Mouse (Mus musculus): ENCODE measurements around the gene Cd34. TPM values are rescaled to one million over a fixed set of nuclear protein-coding genes. Genes with fewer than 3 reads are reported as not detected.

The Cd34 gene
- polyA plus RNA-seq, 1 experiment from 2014 or later: 40.7 TPM

- Histone ChIP-seq H3K27ac (no peak overlapping the region), H3K36me3 (no peaks in the 10 kb centered on the region), H3K9ac (replicated peaks) (no peak overlapping the region), H3K27me3 (peaks cover 8% of the 10 kb centered on the region), H3K9me3 (no peaks in the 10 kb centered on the region), H3K4me1 (replicated peaks) (peaks cover 3% of the 10 kb centered on the region; the same call in 1 of the 2 replicates), H3K4me2 (no peak overlapping the region), H3K4me3 (replicated peaks) (no peak overlapping the region)
- 89% methylated on average over 4 of the region's 4 CpGs for WGBS
- no peak for ATAC-seq (ENCODE audit: insufficient number of reproducible peaks, insufficient read depth, low FRiP score, low TSS enrichment, low read depth)
Observed at GRCm38 (mm10) chr1:194971980-194972379, 33.4 kb downstream of the Cd34 start.

DNA sequence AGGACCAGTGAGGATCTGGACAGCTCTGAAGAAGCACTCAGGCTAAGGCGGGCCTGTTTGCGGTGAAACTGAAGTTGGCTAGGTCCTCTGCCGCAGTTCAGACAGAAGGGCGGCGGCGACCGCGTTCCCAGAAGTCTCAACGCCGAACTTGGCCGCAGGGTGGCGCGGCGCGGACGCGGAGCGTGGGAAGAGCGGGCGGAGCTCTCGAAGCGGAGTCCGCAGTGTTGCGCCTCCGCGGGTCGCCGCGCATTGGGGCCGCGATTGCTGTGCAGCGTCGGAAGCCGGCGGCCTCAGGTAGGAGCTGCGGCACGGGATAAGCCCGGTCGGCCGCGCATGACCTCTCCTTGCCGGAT lies 37.5 kb downstream of the Cd34 start:
- H3K27ac ChIP-seq: no peak overlapping the region
- peaks cover 8% of the 10 kb centered on the region; the same call in 1 of the 2 replicates for H3K4me1 ChIP-seq (replicated peaks)
- under 1% methylated on average over 42 of the region's 42 CpGs for WGBS
- peak overlapping the region; percentile 97 for H3K4me2 ChIP-seq
- no peaks in the 10 kb centered on the region for H3K9me3 ChIP-seq
- ATAC-seq (ENCODE audit: insufficient number of reproducible peaks, insufficient read depth, low FRiP score, low TSS enrichment, low read depth): peak; percentile 86
- H3K9ac ChIP-seq (replicated peaks): peak overlapping the region; percentile 72
- peaks cover 17% of the 10 kb centered on the region for H3K27me3 ChIP-seq
- no peaks in the 10 kb centered on the region for H3K36me3 ChIP-seq
- peak overlapping the region; percentile 67 for H3K4me3 ChIP-seq (replicated peaks)

- Histone ChIP-seq H3K9me3 (no peaks in the 10 kb centered on the region), H3K4me2 (peak overlapping the region; percentile 97), H3K27ac (no peak overlapping the region), H3K4me3 (replicated peaks) (peak overlapping the region; percentile 67), H3K27me3 (peaks cover 17% of the 10 kb centered on the region), H3K4me1 (replicated peaks) (peaks cover 8% of the 10 kb centered on the region; the same call in 1 of the 2 replicates), H3K9ac (replicated peaks) (peak overlapping the region; percentile 72), H3K36me3 (no peaks in the 10 kb centered on the region)
- WGBS: under 1% methylated on average over 44 of the region's 44 CpGs
- peak; percentile 92 for ATAC-seq (ENCODE audit: insufficient number of reproducible peaks, insufficient read depth, low FRiP score, low TSS enrichment, low read depth)
Observed at GRCm38 (mm10) chr1:194976517-194977370, 38.1 kb downstream of the Cd34 start.

DNA sequence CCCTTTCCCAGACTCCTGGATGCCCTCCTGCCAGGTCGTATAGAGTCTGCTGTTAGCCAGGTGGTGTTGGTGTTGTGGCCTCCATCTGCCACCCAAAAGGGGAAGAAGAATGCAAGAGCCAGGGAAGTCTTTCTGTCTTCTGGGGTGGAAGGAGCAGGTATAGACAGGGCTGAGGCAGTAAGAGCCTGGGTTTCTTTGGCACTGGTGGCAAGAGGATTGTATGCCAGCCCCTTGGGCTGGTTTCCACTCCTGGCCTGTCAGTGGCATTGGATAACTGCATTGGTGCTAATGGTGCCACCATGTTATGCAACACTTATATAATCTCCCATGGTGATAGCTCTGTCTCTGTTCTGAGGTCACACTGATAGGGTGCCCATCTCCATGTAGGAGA lies 38.7 kb downstream of the Cd34 start:
- Histone ChIP-seq H3K4me1 (replicated peaks) (peaks cover 8% of the 10 kb centered on the region; the same call in 1 of the 2 replicates), H3K4me2 (peak overlapping the region; percentile 97), H3K27me3 (peaks cover 17% of the 10 kb centered on the region), H3K27ac (no peak overlapping the region), H3K36me3 (no peaks in the 10 kb centered on the region), H3K4me3 (replicated peaks) (peak overlapping the region; percentile 67; the same call in 1 of the 2 replicates), H3K9ac (replicated peaks) (no peak overlapping the region), H3K9me3 (no peaks in the 10 kb centered on the region)
- 0% methylated on average over 1 of the region's 1 CpGs for WGBS
- ATAC-seq (ENCODE audit: insufficient number of reproducible peaks, insufficient read depth, low FRiP score, low TSS enrichment, low read depth): no peak

GRCm38 (mm10) chr1:194977946-194978720 lies 39.5 kb downstream of the Cd34 start:
- Histone ChIP-seq H3K4me2 (no peak overlapping the region), H3K36me3 (no peaks in the 10 kb centered on the region), H3K9me3 (no peaks in the 10 kb centered on the region), H3K4me1 (replicated peaks) (peaks cover 8% of the 10 kb centered on the region; the same call in 1 of the 2 replicates), H3K4me3 (replicated peaks) (no peak overlapping the region), H3K27ac (no peak overlapping the region), H3K27me3 (peaks cover 17% of the 10 kb centered on the region), H3K9ac (replicated peaks) (no peak overlapping the region)
- 63% methylated on average over 5 of the region's 5 CpGs for WGBS
- no peak for ATAC-seq (ENCODE audit: insufficient number of reproducible peaks, insufficient read depth, low FRiP score, low TSS enrichment, low read depth)

DNA sequence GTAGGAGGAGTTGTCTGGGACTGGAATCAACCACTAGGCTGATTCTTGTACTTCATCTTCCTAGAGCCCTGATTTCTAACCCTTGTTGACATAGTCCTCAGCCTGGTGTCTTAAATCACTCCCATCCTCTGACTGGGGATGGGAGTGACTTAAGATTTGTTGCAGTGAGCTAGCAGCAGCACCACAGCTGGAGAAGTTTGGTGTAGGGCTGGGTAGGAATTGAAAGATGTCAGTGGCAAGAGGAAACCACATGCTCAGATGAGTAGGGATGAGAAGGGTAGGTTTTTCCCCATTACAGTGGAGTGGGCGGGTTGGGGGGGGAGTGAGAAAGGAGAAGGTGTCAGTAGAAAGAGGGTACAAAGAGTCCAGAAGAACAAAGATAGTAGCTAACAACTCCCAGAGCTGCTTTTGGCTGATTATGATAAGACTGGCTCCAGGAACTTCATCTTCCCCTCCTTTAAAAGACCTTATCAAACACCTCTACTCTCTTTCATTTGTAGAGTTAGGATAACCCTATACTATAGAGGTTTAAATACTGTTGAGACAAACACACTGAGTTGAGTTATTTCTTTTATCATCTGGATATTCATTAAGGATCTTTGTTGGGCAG lies 42.3 kb downstream of the Cd34 start:
- Histone ChIP-seq H3K9ac (replicated peaks) (no peak overlapping the region), H3K4me2 (no peak overlapping the region), H3K4me1 (replicated peaks) (peaks cover 8% of the 10 kb centered on the region; the same call in 1 of the 2 replicates), H3K36me3 (no peaks in the 10 kb centered on the region), H3K27me3 (peaks cover 17% of the 10 kb centered on the region), H3K27ac (no peak overlapping the region), H3K4me3 (replicated peaks) (no peak overlapping the region), H3K9me3 (no peaks in the 10 kb centered on the region)
- 55% methylated on average over 1 of the region's 1 CpGs for WGBS
- ATAC-seq (ENCODE audit: insufficient number of reproducible peaks, insufficient read depth, low FRiP score, low TSS enrichment, low read depth): no peak

GRCm38 (mm10) chr1:194982931-194983690 lies 44.5 kb downstream of the Cd34 start:
- H3K9me3 ChIP-seq: no peaks in the 10 kb centered on the region
- no peak overlapping the region for H3K9ac ChIP-seq (replicated peaks)
- H3K4me3 ChIP-seq (replicated peaks): no peak overlapping the region
- no peak for ATAC-seq (ENCODE audit: insufficient number of reproducible peaks, insufficient read depth, low FRiP score, low TSS enrichment, low read depth)
- no peaks in the 10 kb centered on the region for H3K27me3 ChIP-seq
- 87% methylated on average over 5 of the region's 5 CpGs for WGBS
- no peak overlapping the region for H3K27ac ChIP-seq
- no peaks in the 10 kb centered on the region for H3K36me3 ChIP-seq
- H3K4me1 ChIP-seq (replicated peaks): no peaks in the 10 kb centered on the region
- H3K4me2 ChIP-seq: no peak overlapping the region

GRCm38 (mm10) chr1:194984914-194985313 lies 46.3 kb downstream of the Cd34 start:
- H3K9me3 ChIP-seq: no peaks in the 10 kb centered on the region
- H3K36me3 ChIP-seq: no peaks in the 10 kb centered on the region
- H3K4me3 ChIP-seq (replicated peaks): no peak overlapping the region
- no peak overlapping the region for H3K9ac ChIP-seq (replicated peaks)
- no peaks in the 10 kb centered on the region for H3K27me3 ChIP-seq
- no peak overlapping the region for H3K27ac ChIP-seq
- ATAC-seq (ENCODE audit: insufficient number of reproducible peaks, insufficient read depth, low FRiP score, low TSS enrichment, low read depth): no peak
- H3K4me1 ChIP-seq (replicated peaks): no peaks in the 10 kb centered on the region
- WGBS: 81% methylated on average over 3 of the region's 3 CpGs
- no peak overlapping the region for H3K4me2 ChIP-seq

DNA sequence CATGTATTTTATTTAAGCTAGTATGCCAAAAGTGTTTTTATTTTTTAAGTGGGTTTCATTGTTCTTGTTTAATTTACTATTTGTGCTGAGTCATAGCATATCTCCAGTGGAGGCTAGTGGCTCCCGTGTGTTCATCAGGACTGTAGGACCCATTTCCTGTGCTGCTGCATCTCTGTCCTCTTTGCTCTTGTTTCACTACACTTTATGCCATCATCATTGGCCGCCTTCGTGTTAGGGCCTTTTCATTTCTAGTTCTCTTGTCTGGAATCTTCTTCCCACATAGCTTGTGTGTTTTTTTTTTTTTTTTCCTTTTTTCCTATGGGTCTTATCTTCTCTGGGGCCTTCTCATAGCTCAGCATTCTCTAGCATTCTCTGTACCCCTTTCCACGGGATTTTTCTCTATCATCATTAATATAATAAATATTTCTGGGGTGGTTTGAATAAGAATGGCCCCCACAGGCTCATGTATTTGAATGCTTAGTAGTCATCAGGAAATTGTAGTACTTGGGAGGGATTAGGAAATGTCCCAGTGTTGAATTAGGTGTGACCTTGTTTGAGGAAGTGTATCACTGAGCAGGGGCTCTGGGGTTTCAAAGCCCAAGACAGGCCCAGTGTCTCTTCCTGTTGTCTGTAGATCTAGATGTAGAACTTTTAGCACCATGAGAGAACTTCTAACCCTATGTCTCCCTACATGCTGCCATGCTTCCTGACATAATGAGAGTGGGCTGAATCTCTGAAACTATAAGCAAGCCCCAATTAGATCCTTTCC lies 47.0 kb downstream of the Cd34 start:
- H3K27me3 ChIP-seq: no peaks in the 10 kb centered on the region
- no peaks in the 10 kb centered on the region for H3K4me1 ChIP-seq (replicated peaks)
- H3K36me3 ChIP-seq: no peaks in the 10 kb centered on the region
- no peak overlapping the region for H3K4me3 ChIP-seq (replicated peaks)
- H3K4me2 ChIP-seq: no peak overlapping the region
- no peak overlapping the region for H3K9ac ChIP-seq (replicated peaks)
- ATAC-seq (ENCODE audit: insufficient number of reproducible peaks, insufficient read depth, low FRiP score, low TSS enrichment, low read depth): no peak
- WGBS: 77% methylated on average over 4 of the region's 4 CpGs
- H3K27ac ChIP-seq: no peak overlapping the region
- no peaks in the 10 kb centered on the region for H3K9me3 ChIP-seq

GRCm38 (mm10) chr1:194989024-194989423 lies 50.4 kb downstream of the Cd34 start:
- WGBS: 89% methylated on average over 1 of the region's 1 CpGs
- no peak for ATAC-seq (ENCODE audit: insufficient number of reproducible peaks, insufficient read depth, low FRiP score, low TSS enrichment, low read depth)
- no peaks in the 10 kb centered on the region for H3K36me3 ChIP-seq
- no peak overlapping the region for H3K27ac ChIP-seq
- H3K9me3 ChIP-seq: no peaks in the 10 kb centered on the region
- no peak overlapping the region for H3K4me3 ChIP-seq (replicated peaks)
- no peak overlapping the region for H3K9ac ChIP-seq (replicated peaks)
- no peaks in the 10 kb centered on the region for H3K27me3 ChIP-seq
- no peak overlapping the region for H3K4me2 ChIP-seq
- H3K4me1 ChIP-seq (replicated peaks): no peaks in the 10 kb centered on the region
